Mouse (Mus musculus): Measurements from ENCODE around the gene Otos.

DNA sequence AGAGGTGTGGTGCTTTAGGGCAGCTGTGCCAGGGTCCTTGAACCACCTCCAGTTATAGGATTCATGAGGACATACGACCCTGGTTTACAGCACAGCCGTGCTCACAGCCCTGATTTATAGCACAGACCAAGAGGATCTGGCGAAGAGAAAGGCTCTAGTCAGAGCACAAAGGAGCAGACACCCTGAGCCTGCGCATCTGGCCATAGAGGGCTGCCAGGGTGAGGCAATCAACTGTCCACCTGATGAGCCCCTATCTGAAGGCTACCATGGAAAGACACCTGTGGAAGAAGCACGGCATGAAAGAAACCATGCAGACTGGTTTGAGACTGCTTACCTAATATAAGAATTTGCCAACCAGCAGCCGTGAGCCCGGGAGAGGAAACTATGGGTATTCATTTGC, 2.0 kb downstream of the Otos start:
- TF ChIP-seq CTCF (IDR thresholded peaks at IDR 0.05; ENCODE audit: control insufficient read depth, insufficient read depth, low read length) (no peak), POLR2A (IDR thresholded peaks at IDR 0.05; ENCODE audit: borderline replicate concordance, control insufficient read depth, low read depth, low read length) (no peak)
